Mouse (Mus musculus) thymus, postnatal 14 days (tissue): Measurements from ENCODE around the gene Hspa1a.

Experiments used
- DNase-seq: peaks from one replicate; pipeline ENCODE4 v3.0.0; 2021

The Hspa1a gene

GRCm38 (mm10) chr17:34944362-34944761 is 27.6 kb downstream of the Hspa1a start:
- DNase-seq, result no peak

GRCm38 (mm10) chr17:34943128-34943815 is 28.7 kb downstream of the Hspa1a start:
- no peak for DNase-seq

- no peak for DNase-seq
Measured at GRCm38 (mm10) chr17:34941344-34942041, 30.5 kb downstream of the Hspa1a start.

- DNase-seq, result no peak
Measured at GRCm38 (mm10) chr17:34937960-34938505, 33.9 kb downstream of the Hspa1a start.

- no peak for DNase-seq
Measured at GRCm38 (mm10) chr17:34934830-34935229, 37.1 kb downstream of the Hspa1a start.

- no peak for DNase-seq
Measured at GRCm38 (mm10) chr17:34934031-34934430, 37.9 kb downstream of the Hspa1a start.

GRCm38 (mm10) chr17:34932287-34932686 is 39.7 kb downstream of the Hspa1a start:
- DNase-seq, result peak; percentile 27

GRCm38 (mm10) chr17:34931735-34932098 is 40.2 kb downstream of the Hspa1a start:
- peak; percentile 61 for DNase-seq

GRCm38 (mm10) chr17:34931061-34931734 is 40.8 kb downstream of the Hspa1a start, which contains the start of gene Neu1:
Neu1 (plus strand) TSS chr17:34931253.
- peak; percentile 95 for DNase-seq

GRCm38 (mm10) chr17:34928841-34929240 is 43.1 kb downstream of the Hspa1a start:
- DNase-seq, result no peak

- no peak for DNase-seq
Measured at GRCm38 (mm10) chr17:34927306-34928019, 44.5 kb downstream of the Hspa1a start.

GRCm38 (mm10) chr17:34924258-34924657 is 47.7 kb downstream of the Hspa1a start:
- DNase-seq, result no peak

- DNase-seq, result peak; percentile 43
Measured at GRCm38 (mm10) chr17:34922939-34923338, 49.0 kb downstream of the Hspa1a start.
